Mouse (Mus musculus): ENCODE results near the gene Pkp3. TPM values are rescaled to one million over a fixed set of nuclear protein-coding genes. Genes with fewer than 3 reads are reported as not detected.

Gene Pkp3
- polyA plus RNA-seq, 1 experiment from 2014 or later = not detected

DNA sequence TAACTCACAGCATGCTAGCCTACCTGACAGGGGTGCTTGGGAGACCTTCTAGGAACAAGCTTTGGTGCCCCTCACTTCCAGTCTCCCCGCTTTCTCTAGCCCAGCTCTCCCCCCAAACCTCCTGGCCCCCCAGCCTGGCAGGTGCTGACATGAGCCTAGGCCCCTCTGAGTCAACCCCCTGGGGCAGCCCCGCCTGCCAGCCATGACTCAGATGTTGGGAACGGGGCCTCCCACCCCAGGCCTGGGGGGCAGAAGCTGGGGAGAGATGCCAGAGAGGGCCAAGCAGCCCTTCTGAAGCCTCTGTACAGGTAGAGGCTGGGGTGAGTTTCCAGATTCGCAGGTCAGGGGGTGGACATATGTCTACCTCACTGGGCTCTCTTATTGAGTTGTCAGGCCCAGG lies 858 bp downstream of the Pkp3 start:
- no peak for ATAC-seq
- Histone ChIP-seq H3K4me1 (ENCODE audit: control insufficient read depth, insufficient read depth, low read length) (no peaks in the 10 kb centered on the region), H3K9ac (ENCODE audit: low read length) (no peak overlapping the region), H3K4me2 (ENCODE audit: low read length) (no peak overlapping the region), H3K9me3 (replicated peaks; ENCODE audit: control insufficient read depth, low read length) (no peaks in the 10 kb centered on the region), H3K36me3 (ENCODE audit: control insufficient read depth, insufficient read depth, low read length) (no peaks in the 10 kb centered on the region), H3K27me3 (replicated peaks; ENCODE audit: control insufficient read depth, insufficient read depth, low read length) (no peaks in the 10 kb centered on the region), H3K4me3 (ENCODE audit: low read depth, low read length) (no peak overlapping the region), H3K27ac (ENCODE audit: low read depth, low read length) (no peak overlapping the region)
- whole genome bisulfite sequencing = 87% methylated on average over 4 of the region's 4 CpGs
- DNase-seq (ENCODE audit: low spot score) = no peak

DNA sequence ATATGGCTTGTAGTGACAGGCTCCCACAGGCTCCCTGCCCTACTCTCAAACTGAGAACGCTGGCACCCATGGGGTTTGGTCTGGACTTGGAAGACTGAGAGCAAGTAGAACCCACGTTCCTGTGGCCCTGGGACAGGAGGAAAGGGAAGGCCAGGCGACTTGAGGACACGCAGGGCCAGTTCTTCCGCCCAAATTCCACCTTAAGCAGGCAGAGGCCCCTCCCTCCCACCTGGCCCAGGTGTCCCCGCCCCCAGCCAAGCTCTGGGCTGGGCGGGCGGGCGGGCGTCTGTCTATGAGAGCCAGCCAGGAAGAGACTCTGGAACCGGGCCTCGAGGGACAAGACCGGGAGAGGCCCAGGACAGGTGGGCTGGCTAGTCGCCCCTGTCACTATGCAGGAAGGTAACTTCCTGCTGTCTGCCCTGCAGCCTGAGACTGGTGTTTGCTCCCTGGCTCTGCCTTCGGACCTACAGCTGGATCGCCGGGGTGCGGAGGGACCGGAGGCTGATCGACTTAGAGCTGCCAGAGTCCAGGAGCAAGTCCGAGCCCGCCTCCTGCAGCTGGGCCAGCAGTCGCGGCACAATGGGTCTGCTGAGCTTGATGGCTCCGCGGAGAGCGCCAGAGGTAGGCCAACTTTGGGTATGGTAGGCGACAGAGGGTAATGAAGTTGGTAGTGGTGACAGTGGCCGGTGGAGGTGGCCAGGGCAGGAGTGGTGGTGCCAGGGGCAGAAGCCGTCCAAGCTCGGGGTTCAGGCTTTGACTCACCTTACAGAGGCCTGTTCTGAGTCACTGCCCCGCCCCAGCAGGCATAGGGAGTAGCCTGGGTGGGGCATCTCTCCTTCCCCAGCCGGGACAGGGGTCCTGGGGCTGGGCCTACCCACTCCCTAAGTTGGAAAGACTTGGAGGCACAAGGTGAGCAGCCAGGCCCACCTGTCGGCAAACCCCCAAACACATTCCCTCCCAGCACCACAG lies 1.7 kb downstream of the Pkp3 start:
- H3K36me3 ChIP-seq (ENCODE audit: control insufficient read depth, insufficient read depth, low read length) = no peaks in the 10 kb centered on the region
- H3K4me1 ChIP-seq (ENCODE audit: control insufficient read depth, insufficient read depth, low read length) = no peaks in the 10 kb centered on the region
- no peak overlapping the region for H3K9ac ChIP-seq (ENCODE audit: low read length)
- ATAC-seq = no peak
- no peak overlapping the region for H3K4me3 ChIP-seq (ENCODE audit: low read depth, low read length)
- no peaks in the 10 kb centered on the region for H3K9me3 ChIP-seq (replicated peaks; ENCODE audit: control insufficient read depth, low read length)
- WGBS = 28% methylated on average over 34 of the region's 34 CpGs
- no peaks in the 10 kb centered on the region for H3K27me3 ChIP-seq (replicated peaks; ENCODE audit: control insufficient read depth, insufficient read depth, low read length)
- DNase-seq (ENCODE audit: low spot score) = no peak
- H3K27ac ChIP-seq (ENCODE audit: low read depth, low read length) = no peak overlapping the region
- no peak overlapping the region for H3K4me2 ChIP-seq (ENCODE audit: low read length)

DNA sequence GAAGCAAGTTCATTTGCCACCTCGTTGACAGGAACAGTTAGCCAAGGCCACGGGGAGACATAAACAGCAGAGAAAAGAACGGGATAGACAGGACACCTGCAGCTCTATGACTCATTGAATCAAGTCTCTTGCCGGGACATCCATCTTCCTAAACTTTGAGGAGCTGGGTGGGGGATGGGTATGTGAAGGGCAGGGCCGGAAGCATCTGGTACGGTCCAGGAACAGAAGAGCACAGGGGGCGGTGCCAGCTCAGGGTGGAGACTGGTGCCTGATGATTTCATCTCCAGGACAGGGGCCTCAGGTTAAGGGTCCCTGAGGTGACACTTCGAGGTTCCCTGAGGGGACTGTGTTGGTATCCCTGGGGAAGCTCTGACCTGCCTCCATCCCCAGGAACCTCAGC lies 9.9 kb downstream of the Pkp3 start:
- H3K9ac ChIP-seq (ENCODE audit: low read length) = no peak overlapping the region
- DNase-seq (ENCODE audit: low spot score) (no peak), ATAC-seq (no peak)
- no peak overlapping the region for H3K4me3 ChIP-seq (ENCODE audit: low read depth, low read length)
- WGBS = 59% methylated on average over 8 of the region's 8 CpGs
- no peaks in the 10 kb centered on the region for H3K9me3 ChIP-seq (replicated peaks; ENCODE audit: control insufficient read depth, low read length)
- H3K36me3 ChIP-seq (ENCODE audit: control insufficient read depth, insufficient read depth, low read length) = no peaks in the 10 kb centered on the region
- peaks cover 17% of the 10 kb centered on the region for H3K27me3 ChIP-seq (replicated peaks; ENCODE audit: control insufficient read depth, insufficient read depth, low read length)
- no peak overlapping the region for H3K4me2 ChIP-seq (ENCODE audit: low read length)
- no peaks in the 10 kb centered on the region for H3K4me1 ChIP-seq (ENCODE audit: control insufficient read depth, insufficient read depth, low read length)
- no peak overlapping the region for H3K27ac ChIP-seq (ENCODE audit: low read depth, low read length)

DNA sequence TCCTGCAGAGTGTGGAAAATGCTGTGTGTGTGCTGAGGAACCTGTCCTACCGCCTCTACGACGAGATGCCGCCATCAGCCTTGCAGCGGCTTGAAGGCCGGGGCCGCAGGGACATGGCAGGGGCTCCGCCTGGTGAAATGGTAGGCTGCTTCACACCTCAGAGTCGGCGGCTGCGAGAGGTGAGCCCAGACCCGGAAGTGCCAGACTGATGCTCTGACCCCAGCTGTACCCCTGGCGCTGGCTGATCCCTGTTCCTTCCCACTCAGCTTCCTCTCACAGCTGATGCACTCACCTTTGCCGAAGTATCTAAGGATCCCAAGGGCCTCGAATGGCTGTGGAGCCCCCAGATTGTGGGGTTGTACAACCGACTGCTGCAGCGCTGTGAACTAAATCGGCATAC lies 10.5 kb downstream of the Pkp3 start:
- Histone ChIP-seq H3K4me2 (ENCODE audit: low read length) (no peak overlapping the region), H3K4me1 (ENCODE audit: control insufficient read depth, insufficient read depth, low read length) (no peaks in the 10 kb centered on the region), H3K9me3 (replicated peaks; ENCODE audit: control insufficient read depth, low read length) (no peaks in the 10 kb centered on the region), H3K27me3 (replicated peaks; ENCODE audit: control insufficient read depth, insufficient read depth, low read length) (peaks cover 17% of the 10 kb centered on the region), H3K4me3 (ENCODE audit: low read depth, low read length) (no peak overlapping the region), H3K36me3 (ENCODE audit: control insufficient read depth, insufficient read depth, low read length) (no peaks in the 10 kb centered on the region), H3K9ac (ENCODE audit: low read length) (no peak overlapping the region), H3K27ac (ENCODE audit: low read depth, low read length) (no peak overlapping the region)
- no peak for DNase-seq (ENCODE audit: low spot score)
- WGBS = 31% methylated on average over 18 of the region's 18 CpGs
- ATAC-seq = no peak

DNA sequence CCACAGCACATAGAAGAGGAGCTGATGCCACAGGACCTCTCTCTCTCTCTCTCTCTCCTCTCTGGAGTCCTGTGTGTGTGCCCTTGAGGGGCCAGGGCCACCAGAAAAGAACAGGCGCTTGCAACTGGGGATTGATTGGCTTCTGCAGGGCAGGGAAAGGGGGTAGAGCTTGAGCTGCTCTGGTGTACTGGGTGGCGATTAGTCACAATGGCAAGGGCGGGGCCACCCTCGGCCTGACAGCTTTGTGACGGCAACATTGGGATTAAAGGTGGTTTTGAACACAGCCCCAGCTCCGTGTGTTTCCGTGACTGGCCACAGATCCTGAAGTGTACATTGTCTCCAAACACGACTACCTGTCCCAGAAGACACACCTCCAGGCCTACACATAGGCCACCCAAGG lies 12.2 kb downstream of the Pkp3 start:
- no peaks in the 10 kb centered on the region for H3K36me3 ChIP-seq (ENCODE audit: control insufficient read depth, insufficient read depth, low read length)
- no peaks in the 10 kb centered on the region for H3K9me3 ChIP-seq (replicated peaks; ENCODE audit: control insufficient read depth, low read length)
- 44% methylated on average over 8 of the region's 8 CpGs for WGBS
- peaks cover 17% of the 10 kb centered on the region for H3K27me3 ChIP-seq (replicated peaks; ENCODE audit: control insufficient read depth, insufficient read depth, low read length)
- DNase-seq (ENCODE audit: low spot score) (no peak), ATAC-seq (no peak)
- H3K27ac ChIP-seq (ENCODE audit: low read depth, low read length) = no peak overlapping the region
- H3K4me1 ChIP-seq (ENCODE audit: control insufficient read depth, insufficient read depth, low read length) = no peaks in the 10 kb centered on the region
- H3K4me3 ChIP-seq (ENCODE audit: low read depth, low read length) = no peak overlapping the region
- no peak overlapping the region for H3K4me2 ChIP-seq (ENCODE audit: low read length)
- H3K9ac ChIP-seq (ENCODE audit: low read length) = no peak overlapping the region

DNA sequence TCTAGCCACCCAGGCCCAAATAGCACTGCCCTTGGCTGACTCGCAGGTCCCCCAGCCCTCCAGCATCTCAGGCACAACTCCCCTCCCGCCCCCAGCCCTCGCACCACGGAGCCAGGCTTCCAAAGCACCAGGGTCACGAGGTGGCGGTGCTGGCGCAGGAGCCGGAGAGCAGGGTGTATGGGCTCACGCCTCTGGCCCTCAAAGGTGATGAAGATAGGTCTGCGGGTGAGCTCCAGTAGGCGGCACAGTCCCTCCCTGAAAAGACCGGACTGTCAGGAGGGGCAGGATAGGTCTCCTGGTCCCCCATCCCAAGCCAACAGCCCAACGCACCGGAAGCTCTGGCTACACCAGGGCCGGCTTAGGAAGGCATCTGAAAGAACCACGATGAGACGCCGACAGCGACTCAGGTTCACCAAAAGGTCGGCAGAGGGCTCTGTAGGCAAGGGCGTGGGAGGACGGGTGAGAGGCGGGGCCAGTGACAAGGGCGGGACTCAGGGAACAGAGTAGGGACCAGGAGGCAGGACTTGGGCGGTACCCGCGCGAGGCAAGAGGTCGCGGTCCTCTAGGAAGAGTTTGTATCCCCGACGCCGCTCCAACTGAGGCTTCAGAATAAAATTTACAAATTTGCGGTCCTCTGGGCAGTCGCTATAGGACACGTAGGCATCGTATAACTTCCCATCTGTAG lies 14.2 kb downstream of the Pkp3 start:
- ATAC-seq = peak; percentile 83
- Histone ChIP-seq H3K4me2 (ENCODE audit: low read length) (peak overlapping the region; percentile 41), H3K36me3 (ENCODE audit: control insufficient read depth, insufficient read depth, low read length) (no peaks in the 10 kb centered on the region), H3K27me3 (replicated peaks; ENCODE audit: control insufficient read depth, insufficient read depth, low read length) (peaks cover 16% of the 10 kb centered on the region), H3K9me3 (replicated peaks; ENCODE audit: control insufficient read depth, low read length) (no peaks in the 10 kb centered on the region), H3K9ac (ENCODE audit: low read length) (no peak overlapping the region; the same call in 1 of the 2 replicates), H3K4me3 (ENCODE audit: low read depth, low read length) (peak overlapping the region; percentile 4; the same call in 1 of the 2 replicates), H3K4me1 (ENCODE audit: control insufficient read depth, insufficient read depth, low read length) (no peaks in the 10 kb centered on the region), H3K27ac (ENCODE audit: low read depth, low read length) (no peak overlapping the region)
- 6% methylated on average over 37 of the region's 37 CpGs for WGBS
- DNase-seq (ENCODE audit: low spot score) = peak; percentile 65

DNA sequence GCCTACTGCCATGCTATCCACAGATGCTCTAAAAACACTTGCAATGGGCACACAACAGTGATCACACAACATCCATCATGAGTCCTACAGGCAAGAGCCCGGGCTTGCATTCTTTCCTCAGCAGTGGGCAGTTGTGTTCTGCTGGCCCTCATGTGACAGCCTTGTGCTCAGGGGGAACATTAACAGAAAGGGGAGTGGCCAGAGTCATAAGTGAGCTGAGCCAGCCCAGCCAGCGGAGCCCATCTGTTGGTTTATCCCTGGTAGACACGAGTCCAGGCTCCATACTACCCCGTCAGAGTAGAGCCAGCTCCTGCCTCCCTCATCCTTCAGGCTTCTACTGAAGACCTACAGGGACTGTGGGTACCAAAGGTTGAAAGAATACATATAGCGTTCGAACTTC lies 15.9 kb downstream of the Pkp3 start:
- WGBS = 93% methylated on average over 6 of the region's 6 CpGs
- H3K27me3 ChIP-seq (replicated peaks; ENCODE audit: control insufficient read depth, insufficient read depth, low read length) = peaks cover 2% of the 10 kb centered on the region

DNA sequence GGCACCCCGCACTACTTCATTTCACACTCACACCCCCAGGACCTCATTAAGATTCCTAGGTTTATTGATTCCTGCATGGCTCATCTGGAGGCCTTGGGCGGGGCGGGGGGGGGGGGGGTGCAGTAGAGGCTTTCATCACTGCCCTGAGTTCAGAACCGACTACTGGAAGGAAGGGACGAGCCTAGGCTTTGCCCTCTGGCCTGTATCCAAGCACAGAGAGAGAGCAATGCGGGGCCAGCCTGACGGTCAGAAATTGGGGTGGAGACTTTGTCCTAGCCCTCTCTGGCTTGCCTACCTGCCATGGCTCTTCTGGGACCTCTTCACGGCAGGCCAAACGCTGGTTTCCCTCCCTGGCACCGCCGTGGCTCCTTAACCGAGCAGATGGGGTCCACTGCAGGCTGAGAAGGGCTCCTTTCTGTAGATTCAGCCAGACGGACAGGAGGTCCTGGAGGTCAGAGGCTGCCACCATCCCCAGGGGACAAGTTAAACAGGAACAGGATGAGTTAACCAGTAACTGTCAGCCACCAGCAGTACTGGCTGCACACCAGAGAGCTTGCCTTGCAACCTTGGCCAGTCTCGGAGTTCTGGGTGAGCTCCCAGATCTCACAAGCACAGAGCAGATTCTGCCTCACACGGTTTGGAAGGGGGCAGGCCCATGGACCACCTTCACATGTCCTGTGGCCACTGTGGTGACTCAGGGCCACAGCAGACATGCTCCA lies 16.6 kb downstream of the Pkp3 start:
- Histone ChIP-seq H3K27me3 (replicated peaks; ENCODE audit: control insufficient read depth, insufficient read depth, low read length) (peaks cover 6% of the 10 kb centered on the region), H3K4me3 (ENCODE audit: low read depth, low read length) (no peak overlapping the region), H3K9me3 (replicated peaks; ENCODE audit: control insufficient read depth, low read length) (no peaks in the 10 kb centered on the region), H3K9ac (ENCODE audit: low read length) (no peak overlapping the region), H3K27ac (ENCODE audit: low read depth, low read length) (no peak overlapping the region), H3K4me2 (ENCODE audit: low read length) (no peak overlapping the region), H3K4me1 (ENCODE audit: control insufficient read depth, insufficient read depth, low read length) (no peaks in the 10 kb centered on the region), H3K36me3 (ENCODE audit: control insufficient read depth, insufficient read depth, low read length) (no peaks in the 10 kb centered on the region)
- WGBS = 76% methylated on average over 15 of the region's 15 CpGs
- DNase-seq (ENCODE audit: low spot score) (no peak), ATAC-seq (no peak)

More for the DNA sequence above, 15.9 kb downstream of the Pkp3 start:
- no peak overlapping the region for H3K9ac ChIP-seq (ENCODE audit: low read length)
- no peak overlapping the region for H3K4me2 ChIP-seq (ENCODE audit: low read length)
- DNase-seq (ENCODE audit: low spot score) (no peak), ATAC-seq (no peak)
- H3K36me3 ChIP-seq (ENCODE audit: control insufficient read depth, insufficient read depth, low read length) = no peaks in the 10 kb centered on the region
- H3K9me3 ChIP-seq (replicated peaks; ENCODE audit: control insufficient read depth, low read length) = no peaks in the 10 kb centered on the region
- H3K4me1 ChIP-seq (ENCODE audit: control insufficient read depth, insufficient read depth, low read length) = no peaks in the 10 kb centered on the region
- H3K27ac ChIP-seq (ENCODE audit: low read depth, low read length) = no peak overlapping the region
- no peak overlapping the region for H3K4me3 ChIP-seq (ENCODE audit: low read depth, low read length)

All from forebrain, embryonic 14.5 days (tissue).